Mouse (Mus musculus) heart, adult 11 months (tissue): ENCODE measurements at regions not wholly inside any gene's neighbourhood (a gene's known extent, or its start where the extent isn't known, plus 50 kb on each side); places are given as distances from the start of the nearest gene placed in this dataset.
A peak's percentile ranks its signal among the peaks of the same experiment; 100 is the strongest.
"Not testable (repeated sequence)": the region's sequence is repeated elsewhere in the genome, so short reads cannot be mapped to it uniquely, and the experiment has no call there.

ENCODE experiments used
- DNase-seq: peaks from one replicate; pipeline ENCODE4 v3.0.0; 2022

- no peak for DNase-seq
Measured at GRCm38 (mm10) chr15:9954941-9955340, 206.3 kb upstream of the Spef2 start.

DNA sequence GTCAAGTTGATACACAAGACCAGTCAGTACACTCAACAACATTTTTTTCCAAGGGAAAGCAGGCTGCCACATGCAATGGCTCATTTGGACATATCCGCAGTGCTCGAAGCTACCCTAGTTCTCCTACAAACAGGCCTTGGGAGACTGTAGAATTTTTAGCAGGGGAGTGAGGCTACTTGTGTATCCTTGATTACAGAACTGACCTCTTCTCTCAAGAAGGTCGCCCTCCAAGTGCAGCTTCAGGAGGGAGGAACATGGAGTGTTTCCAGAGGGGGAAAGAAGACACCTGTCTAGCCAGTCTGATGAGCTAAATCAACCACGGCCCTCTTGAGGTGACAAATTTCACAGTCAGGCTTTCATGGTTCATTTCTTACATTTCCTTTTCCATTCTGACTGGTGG is 202.0 kb upstream of the Prlr start:
- peak; percentile 83 for DNase-seq

GRCm38 (mm10) chr15:10011289-10012234 is 165.5 kb upstream of the Prlr start:
- DNase-seq: no peak

- no peak for DNase-seq
Measured at GRCm38 (mm10) chr15:10017216-10017615, 159.8 kb upstream of the Prlr start.

DNA sequence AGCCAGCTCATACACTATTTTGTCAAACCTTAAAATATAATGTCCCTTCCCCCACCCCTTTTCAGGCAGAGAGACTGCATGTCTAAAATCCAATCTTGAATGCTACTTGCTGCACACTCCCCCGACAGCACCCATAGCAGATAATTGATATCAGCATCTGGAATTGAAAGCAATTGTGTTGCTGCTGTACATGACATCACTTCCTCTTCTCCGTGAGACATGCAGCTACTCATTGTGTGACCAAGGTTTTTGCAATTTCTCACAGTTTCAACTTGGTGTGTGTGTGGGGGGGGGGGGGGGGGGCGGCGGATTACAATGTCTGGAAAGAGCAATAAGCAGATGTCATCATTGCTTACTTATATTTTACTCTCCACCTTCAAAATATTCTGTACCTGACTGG is 147.1 kb upstream of the Prlr start:
- no peak for DNase-seq

- no peak for DNase-seq
Measured at GRCm38 (mm10) chr15:10035561-10035960, 141.5 kb upstream of the Prlr start.

DNA sequence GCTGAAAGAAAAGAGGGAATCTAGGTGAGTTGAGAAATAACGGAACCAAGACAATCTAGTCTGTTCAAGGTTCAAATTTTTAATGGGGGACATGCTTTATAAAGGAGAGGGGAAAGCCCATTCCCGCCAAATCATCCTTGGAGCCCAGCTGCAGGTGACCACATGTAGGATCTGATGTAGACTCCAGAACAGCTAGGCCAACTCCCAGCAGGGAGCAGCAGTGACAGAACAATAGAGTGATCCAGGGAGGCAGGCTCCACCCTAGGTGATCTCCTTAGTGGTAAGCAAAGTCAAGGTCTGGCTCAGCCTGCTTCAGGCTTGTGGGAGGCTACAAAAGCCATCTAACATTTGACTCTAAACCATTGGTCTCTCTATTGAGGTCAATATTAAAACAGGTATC is 140.5 kb upstream of the Prlr start:
- not testable (repeated sequence) for DNase-seq

- no peak for DNase-seq
Measured at GRCm38 (mm10) chr15:10073580-10073979, 103.5 kb upstream of the Prlr start.

- DNase-seq: no peak
Measured at GRCm38 (mm10) chr15:10074916-10075315, 102.1 kb upstream of the Prlr start.

- no peak for DNase-seq
Measured at GRCm38 (mm10) chr15:10075391-10076060, 101.5 kb upstream of the Prlr start.

GRCm38 (mm10) chr15:10076061-10076400 is 101.0 kb upstream of the Prlr start:
- no peak for DNase-seq

DNA sequence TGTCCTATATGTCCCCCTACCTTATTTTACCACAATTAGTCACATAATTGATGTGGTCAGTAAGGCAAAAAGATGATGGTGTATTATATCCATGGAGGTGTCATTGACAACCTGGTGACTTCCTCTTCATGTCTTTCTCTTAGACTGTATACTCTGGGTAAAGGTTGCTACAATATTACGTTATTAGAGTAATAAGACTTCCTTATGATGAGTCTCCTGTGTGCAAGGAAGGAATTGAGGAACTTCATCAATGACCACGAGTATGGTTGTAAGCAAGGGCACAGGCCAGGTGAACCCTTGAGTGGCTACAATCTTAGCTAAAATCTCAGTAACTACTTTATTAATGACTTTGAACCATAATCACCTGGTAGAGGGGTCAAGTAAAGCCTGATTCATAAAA is 98.6 kb upstream of the Prlr start:
- DNase-seq: no peak

- peak; percentile 62 for DNase-seq
Measured at GRCm38 (mm10) chr15:10079510-10079909, 97.5 kb upstream of the Prlr start.

DNA sequence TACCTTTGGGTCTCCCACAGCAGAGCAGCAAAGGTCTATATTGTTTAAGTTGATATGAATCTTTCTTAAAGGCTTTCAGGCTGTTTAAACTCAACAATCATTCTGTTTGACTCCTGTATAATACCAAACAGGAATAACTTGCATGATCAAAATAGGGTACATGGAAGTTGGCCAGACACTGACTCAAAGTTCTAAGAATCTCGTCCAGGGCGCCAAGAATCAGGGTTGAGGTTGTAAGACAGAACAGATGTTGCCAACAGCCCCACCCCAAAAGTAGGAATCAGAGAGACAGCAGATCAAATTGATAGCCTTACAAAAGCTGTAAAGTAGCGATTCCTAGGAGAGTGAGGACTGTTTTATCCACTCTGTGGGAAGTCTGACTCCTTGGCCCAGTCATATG is 88.3 kb upstream of the Prlr start:
- DNase-seq: no peak

DNA sequence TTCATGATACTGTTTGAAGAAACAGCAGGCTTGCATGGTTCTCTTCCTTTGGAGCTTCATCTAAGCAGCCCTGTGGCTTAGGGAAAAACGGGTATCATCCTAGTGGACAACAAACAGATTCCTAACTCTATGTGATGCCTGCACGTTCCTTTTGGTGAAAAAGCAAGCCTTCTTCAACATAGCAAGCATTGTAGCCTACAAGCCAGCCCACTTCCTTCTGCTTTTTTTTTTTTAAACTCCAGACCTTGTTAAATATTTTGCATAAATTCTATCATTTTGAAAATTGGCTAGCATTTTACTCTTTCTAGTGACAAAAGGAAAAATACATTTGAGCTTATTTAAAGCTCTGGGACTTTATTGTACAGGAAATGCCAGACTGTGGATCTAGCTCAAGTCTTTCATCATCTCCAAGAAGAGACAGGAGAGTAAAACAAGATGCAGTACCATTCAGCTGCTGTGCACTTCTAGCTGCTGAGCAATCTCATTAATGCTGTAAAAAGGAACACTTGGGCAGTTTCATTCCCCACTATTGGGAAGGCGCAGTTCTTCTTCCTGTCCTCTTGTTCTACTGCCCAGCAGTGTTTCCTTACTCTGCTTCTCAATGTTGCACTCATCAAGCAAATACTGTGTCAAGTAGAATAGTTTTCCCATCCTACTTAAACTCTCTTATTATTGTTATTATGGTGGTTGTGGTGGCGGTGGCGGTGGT is 86.5 kb upstream of the Prlr start:
- DNase-seq: no peak

DNA sequence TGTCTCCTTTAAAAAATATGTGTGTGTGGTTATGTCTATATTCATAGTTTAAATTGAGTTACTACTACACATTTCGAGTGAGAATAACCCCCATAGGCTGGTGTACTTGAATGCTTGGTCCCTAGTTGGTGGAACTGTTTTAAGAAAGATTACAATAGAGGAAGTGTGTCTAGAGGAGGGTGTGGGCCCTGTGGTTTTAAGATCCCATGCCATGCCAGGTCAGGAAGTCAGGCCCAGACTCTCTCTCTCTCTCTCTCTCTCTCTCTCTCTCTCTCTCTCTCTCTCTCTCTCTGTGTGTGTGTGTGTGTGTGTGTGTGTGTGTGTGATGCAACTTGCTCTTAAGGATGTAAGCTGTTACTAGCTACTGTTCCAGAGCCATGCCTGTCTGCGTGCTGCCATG is 73.7 kb upstream of the Prlr start:
- no peak for DNase-seq

DNA sequence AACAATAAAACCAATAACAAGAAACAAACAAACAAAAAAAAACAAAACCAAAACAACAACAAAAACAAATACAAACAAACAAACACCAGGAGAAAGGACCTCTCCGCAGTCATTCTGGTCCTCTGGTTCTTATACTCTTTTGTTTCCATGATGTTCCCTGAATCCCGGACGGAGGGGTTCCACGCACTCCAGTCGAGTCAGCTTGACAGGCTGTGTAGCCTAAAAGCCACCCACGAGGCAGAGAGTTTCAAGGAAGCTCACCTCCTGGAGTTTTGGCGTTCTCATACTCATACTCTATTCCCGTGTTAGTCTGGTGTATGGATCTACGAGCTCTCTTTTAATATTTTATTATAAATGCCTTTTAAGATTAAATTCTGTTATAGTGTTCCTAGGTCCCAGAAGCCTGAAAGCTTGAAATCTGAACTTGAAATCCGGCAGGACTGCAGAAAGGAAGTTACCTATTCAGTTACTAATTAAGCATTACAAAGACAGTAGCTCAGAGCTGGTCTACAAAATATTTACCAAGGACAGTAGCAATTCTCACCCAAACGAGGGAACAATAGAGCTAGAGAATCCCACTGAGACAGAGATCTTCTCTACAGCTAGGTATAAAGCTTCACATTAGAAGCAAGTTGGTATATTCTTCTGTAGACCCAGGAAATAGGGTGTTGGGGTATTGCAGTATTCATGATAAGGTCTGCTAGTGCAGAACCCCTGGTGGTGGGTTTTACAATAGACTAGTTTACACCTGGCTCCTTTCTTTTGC is 71.6 kb upstream of the Prlr start:
- DNase-seq: not testable (repeated sequence)

DNA sequence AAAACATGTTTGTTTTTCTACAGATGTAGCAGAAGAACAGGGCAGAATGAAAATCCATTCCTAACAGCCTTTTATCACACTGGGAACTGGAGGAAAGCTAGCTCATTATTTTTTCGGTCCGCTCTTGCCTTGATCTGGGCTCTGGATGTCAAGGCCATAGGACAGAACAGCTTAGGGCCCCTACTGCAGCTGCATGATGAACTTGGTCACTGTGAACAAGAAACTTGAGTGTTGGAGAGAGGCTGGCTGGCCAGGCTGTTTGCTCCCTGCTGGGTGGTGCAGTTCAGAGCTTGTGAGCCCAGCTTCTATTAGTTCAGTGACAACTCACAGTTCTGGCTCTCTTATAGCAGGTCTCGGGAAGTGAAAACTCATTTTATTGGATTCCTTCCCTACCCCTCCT is 70.2 kb upstream of the Prlr start:
- no peak for DNase-seq
